Mouse (Mus musculus): ENCODE measurements around the gene Gm5934. TPM values are rescaled to one million over a fixed set of nuclear protein-coding genes. Genes with fewer than 3 reads are reported as not detected.
"Not testable (repeated sequence)": the region's sequence is repeated elsewhere in the genome, so short reads cannot be mapped to it uniquely, and the experiment has no call there.

Gm5934 gene
- polyA plus RNA-seq (2012; rRNA removed): not detected in 2 replicates

GRCm38 (mm10) chrX:24500660-24501059, at the start of gene Gm5934:
TSS of gene Gm5934 (minus strand) at chrX:24500760.
- DNase-seq (ENCODE audit: extremely low spot score in 1 of 2, low spot score in 1 of 2): not testable (repeated sequence)

Other genes starting within 250 kb of the Gm5934 start
- not detected in 2 replicates for gene Gm4297, start 74.1 kb upstream of the Gm5934 start, polyA plus RNA-seq (2012; rRNA removed)

Data from frontal cortex, adult 2 months (tissue).